Mouse (Mus musculus) embryo, embryonic 11 days (tissue): ENCODE results near the gene Calcb.
"Not testable (repeated sequence)": the region's sequence is repeated elsewhere in the genome, so short reads cannot be mapped to it uniquely, and the experiment has no call there.

Experiments used
- DNase-seq: peaks from one replicate; pipeline ENCODE4 v3.0.0-alpha.2; 2015

The Calcb gene

DNA sequence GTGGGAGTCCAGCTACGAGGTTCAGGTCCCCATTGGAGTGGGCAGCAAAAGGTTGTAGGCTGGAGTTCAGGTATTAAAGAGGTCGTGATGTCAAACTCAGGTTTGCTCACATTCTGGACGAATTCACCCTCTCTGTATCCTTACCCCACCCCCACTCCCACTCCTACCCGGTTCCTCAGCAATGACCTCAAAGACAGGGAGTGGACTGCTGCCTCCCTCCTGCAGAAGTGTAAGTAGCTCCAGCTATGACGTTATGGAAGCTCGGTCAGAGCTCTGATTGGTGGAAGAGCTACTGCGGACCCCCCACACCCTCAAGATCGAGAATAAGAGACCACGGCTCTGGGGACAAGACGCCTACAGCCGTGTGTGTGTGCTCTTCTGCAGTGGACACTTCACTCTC is at the start of gene Calcb:
TSS of gene Calcb (plus strand) at position 344 of the 400 bp plus-strand sequence.
- no peak for DNase-seq

DNA sequence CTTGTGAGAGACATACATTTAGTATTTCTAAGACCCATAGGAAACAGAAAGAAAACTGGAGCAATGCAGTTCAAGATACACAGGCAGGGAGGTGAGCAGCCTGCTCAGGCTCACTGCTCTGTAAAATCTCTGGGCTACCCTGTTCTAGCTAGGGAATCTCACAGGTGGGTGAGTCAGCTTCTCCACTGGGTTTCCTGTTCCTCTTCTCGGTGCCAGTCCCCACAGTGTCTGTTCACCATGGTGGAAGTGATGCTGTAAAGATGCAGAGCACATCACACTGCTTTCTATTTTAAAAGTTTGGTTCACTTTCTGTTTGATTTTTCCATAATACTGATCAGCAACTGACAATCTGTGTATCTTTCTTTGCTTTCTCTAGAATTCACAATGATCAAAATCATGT is 47.0 kb upstream of the Calcb start:
- DNase-seq, result no peak

DNA sequence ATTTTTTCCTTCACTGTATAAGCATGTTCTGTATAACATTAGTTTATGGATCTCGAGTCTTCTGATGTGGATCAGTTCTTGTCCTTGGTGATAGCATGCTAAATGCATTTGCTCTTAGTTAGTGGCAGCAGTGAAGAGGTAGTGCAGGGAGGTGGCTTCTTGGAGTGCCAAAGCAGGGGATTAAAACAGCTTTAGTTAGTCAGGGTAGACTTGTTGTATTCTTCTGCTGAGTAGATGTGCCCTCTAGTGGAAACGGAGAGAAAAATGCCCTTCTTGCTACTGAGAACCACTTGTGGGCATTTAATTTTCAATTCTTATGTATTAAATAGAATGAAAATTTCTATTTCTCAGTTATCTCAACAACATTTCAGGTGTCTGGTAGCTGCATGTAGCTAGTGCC is 45.7 kb upstream of the Calcb start:
- peak; percentile 29 for DNase-seq

DNA sequence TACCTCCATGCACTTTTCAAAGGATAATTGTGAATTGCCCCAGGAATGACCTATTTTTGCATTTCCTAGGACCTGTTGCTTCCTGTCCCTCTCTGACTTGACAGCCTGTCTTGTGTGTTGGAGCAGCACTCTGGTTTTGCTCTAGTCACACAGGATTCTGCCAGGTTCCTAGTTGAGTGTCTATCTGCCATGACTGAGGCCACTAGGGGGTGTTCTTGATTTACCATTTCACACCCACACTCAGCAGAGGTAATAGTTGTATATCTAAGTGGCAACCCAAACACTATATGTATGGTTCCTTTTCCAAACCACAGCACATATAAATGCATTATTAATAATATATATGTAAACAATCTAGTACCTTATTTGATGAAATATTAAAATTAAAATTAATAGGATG is 26.1 kb upstream of the Calcb start:
- DNase-seq, result peak; percentile 23

DNA sequence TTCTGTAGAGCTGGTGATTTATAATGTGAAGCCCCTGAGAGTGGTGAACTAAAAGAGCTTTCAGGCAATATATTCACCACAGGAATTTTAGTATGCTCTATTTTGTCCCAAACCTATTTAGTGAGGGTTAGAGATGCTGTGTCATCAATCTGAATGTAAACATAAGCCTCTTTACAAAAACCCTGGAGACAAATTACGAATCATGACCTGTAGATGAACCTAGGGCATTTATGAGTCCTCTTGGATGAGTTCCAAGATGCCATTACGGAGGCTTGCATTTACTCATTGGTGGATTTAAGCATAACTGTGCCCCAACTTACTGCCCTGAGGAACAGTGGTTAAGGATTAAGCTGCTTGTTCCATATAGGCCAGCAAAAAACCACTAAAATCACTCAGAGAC is 17.6 kb upstream of the Calcb start:
- DNase-seq, result no peak

DNA sequence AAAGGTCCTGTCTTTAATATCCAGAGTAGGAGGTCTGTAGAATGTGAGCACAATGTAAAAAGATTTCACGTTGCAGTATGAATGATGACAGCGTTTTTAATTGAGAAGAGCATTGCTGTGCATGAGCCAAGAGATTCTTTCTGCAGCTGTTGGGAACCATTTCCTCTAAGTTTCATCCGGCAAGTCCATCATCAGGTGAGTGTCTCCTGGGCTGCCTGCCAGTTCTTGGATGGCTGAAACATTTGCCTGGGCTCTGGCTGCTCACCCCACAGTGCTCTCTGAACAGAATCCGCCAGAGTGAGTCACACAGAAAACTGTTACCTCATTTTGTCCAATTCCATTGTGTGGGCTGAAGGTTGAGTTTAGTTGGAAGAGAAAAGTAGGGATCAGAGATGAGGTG is 11.7 kb upstream of the Calcb start:
- DNase-seq, result no peak

DNA sequence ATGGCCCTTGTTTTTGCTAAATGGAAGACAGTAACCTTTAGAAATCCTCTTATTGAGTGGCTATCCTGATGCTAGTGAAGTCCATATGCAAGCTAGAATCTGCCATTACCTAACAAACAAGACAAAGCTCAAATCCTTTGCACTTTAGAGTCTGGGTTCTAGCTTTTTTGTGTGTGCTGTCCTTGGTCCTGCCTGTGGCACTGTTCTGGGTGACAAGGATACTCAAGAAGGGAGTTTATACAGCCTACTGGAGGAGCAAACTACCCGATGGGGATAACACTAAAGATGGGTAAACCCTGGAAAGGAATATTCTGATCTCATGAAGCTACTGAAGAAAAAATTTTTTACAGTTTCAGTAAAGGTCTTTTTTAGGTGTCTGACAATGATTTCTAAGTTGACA is 11.0 kb upstream of the Calcb start:
- no peak for DNase-seq

DNA sequence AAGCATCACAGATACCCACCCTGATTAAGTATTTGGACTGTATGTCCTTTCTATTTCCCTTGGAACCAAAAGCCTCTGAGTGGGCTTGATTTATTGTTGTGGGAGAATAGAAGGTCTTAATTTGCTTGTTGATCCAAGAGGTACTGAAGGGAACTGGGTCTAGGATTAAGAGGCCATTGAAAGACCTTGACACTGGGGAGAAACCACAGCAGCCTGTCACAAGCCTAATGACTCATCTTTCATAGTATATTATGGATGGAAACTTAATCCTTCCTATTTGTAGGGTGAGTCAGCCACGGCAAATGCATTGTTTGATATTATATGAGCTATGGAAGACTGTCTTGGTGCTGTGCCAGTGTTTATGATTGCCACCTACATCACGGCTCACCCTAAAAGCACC is 8.0 kb upstream of the Calcb start:
- DNase-seq, result no peak

DNA sequence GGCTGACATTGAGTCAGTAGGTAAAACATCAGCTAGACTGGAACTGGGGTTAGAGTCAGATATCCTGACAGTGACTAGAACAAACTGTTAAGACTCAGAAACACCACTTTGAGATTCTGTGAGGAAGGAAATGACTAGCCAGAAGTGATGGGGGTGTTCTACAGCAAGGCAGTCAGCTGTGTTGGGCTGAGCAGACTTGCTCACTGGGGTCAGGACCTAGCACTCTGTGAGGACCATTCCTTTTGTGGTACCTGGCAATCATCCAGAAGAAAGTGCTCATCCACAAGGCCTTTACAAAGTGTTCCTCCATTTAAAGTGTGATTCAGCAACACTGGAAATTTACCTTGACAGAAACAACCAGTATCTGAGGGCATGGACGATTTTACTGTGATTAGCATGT is 5.9 kb upstream of the Calcb start:
- DNase-seq, result no peak

DNA sequence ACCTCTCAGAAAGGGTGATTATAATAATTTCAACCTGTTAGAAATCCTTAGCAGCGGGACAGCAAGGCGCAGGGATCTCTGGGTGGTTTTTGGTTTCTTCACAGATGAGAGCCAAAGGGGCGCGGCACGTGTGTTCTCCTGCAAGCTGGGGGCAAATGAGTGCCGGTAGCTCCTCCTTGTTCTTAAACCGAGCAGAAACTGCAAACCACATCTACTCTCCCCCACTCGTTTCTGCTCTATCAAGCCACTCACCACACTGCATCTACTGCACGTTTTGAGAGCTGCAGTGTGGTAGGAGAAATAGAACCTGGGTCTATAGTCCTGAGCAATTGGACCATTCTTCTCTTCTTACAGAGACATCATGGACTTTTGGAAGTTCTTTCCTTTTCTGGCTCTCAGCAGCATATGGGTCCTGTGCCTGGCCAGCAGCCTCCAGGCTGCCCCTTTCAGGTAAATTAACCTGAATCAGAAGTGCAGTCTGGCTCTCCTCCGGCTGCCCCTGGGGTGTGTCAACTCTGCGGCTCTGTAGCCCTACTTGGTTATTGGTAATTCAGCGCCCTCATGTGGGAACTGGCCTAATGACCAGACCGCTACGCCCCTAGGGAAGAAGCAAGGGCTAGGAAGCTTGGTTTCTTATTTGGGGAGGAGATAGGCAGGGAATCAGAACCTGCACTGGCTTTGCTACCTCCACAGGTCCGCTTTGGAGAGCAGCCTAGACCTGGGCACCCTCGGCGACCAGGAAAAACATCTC is 1.1 kb downstream of the Calcb start:
- DNase-seq, result peak; percentile 74

DNA sequence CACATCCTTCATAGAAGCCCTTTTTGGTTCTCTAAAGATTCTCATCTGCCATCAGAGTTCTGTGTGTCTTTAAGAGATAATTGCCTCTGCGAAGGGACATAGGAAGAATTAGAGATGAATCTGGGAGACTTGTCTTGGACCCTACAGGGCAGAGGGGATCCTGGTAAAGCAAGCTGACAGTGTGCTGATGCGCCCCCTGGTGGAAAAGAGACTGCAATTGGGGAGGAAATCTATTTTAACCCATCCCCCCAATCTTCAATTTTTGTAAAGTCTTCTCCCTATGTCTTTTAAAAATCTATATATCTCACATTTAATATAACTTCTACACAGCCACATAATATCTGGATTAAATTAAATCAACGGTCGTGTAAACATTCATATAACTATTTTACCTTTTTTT is 11.3 kb downstream of the Calcb start:
- DNase-seq, result not testable (repeated sequence)

DNA sequence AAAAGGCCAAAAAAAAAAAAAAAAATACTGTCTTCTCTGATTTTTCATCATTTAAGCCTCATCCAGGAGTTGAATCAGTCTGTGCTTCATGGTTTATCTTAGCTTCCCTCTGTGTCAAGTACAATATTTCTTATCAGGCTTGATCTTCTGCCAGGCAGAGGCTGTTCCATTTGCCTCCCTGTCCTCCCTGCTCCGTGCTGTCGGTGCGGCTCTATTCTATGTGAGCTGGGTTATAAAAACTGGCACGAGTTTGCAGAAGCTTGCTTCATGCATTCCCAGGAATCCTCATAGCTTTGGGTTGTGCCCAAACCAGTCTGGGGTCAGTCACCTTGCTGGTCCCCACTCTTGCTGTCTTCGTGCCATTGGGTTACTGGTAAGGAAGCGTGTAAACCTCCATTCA is 12.7 kb downstream of the Calcb start:
- no peak for DNase-seq

DNA sequence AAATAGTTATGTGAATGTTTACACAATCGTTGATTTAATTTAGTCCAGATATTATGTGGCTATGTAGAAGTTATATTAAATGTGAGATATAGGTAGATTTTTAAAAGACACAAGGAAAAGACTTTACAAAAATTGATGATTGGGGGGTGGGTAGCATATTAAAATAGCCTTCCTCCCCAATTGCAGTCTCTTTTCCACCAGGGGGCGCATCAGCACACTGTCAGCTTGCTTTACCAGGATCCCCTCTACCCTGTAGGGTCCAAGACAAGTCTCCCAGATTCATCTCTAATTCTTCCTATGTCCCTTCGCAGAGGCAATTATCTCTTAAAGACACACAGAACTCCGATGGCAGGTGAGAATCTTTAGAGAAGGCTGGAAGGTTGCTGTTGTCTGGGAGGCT is 13.3 kb downstream of the Calcb start:
- DNase-seq, result not testable (repeated sequence)

DNA sequence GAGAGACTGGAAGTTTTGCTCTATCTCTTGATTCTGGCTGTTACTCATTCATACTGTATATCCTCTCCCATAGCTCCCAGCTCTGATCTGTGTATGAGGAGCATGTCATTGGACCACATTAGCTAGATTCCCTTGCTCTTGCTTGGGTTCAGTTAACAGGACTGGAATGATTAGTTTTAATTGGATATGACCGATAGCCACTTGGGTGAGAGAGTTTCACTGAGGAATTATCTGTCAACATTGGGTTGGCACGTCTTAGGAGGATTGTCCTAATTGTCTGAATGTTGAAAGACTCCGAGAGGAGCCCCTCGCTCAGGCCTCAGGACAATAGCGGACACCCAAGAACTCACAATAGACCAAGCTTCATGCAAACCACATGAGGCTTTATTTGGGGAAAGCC is 17.8 kb downstream of the Calcb start:
- no peak for DNase-seq

DNA sequence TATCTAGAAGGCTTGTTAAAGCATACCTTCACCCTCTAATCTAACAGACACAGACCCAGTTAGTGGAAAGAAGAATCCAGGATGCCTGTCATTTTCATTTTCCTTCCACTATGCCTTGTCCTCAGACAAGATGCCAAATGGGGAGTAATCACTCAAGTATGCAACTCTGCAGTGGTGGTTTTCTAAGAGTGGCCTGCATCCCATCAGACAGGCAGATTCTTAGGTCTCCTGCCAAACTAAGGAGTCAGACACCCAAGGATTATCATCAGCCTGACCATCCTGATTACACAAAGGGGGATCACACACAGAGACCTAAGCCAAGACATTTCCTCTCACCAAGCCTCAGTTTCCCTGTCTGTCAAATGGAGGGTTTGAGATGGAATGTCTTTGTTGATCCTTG is 19.7 kb downstream of the Calcb start:
- DNase-seq, result no peak

DNA sequence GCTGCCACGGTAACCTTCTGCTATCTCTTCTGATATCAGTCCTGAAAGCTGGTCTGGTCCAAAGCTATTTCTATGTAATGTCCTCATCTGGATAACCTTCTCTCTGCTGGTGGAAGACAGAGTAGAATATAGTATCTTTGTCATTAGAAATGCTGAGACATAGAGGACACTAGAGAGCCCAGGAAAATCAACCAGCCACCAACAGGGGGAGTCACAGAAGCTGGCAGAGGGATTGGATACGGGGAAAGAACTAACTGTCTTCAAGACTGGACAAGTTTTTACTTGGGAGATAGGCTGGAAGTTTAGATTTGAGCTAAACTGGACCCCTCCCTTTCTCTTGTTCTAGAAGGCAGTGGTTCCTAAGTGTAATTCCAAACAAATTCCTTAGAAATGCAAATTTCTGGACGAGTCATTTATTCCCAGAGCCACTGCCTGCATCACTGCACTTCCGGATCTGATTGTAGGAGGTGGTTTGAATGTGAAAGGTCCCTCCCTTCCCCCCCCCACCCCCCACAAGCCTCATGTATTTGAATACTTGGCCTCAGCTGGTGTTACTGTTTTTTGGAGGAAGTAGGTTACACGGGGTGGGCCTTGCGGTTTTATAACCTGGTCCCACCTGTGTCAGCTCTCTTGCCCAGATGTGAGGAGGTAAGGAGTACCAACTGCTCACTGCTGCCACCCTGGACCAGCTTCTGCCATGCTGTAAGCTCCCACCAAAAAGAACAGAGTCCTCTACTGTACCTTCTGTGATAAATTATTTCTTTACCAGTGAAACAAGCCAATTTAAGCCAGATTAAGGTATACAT is 22.1 kb downstream of the Calcb start:
- DNase-seq, result peak; percentile 16

DNA sequence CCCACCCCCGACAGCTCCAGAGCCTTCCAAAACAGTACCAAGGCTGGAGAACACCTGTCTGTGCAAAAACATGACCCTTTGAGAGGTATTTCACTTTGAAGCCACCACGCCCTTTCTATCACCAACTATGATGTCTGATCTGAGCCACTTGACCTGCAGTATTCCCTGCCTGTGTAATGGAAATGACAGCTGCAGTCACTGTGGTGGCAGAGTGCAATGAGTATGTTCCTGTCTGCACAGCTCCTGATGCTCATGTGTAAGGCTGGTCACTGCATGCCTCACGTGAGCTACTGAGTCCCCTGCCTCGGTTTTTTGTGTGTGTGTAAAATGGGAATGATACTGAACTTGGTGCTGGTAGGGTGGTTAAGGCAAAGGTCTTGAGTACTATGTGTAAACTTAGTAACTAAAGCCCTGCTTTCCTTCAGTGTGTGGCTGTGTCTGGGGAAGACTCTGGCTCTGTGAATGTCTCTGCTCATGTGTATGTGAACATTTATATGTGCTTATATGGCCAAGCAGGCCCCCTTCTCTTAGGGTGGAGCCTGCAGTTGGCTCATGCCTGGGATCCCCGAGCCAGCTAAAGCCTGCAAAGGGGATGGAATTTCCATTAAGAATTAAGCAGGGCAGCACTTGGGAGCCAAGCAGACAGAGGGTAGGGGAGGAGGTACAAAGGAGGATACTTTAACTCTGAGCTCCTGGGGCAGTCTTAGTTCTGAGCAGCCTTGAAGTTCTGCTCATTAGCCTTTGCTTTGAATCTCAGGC is 24.8 kb downstream of the Calcb start, which contains the start of gene Insc:
TSS of gene Insc (plus strand) at position 673 of the 759 bp plus-strand sequence.
- DNase-seq, result no peak

DNA sequence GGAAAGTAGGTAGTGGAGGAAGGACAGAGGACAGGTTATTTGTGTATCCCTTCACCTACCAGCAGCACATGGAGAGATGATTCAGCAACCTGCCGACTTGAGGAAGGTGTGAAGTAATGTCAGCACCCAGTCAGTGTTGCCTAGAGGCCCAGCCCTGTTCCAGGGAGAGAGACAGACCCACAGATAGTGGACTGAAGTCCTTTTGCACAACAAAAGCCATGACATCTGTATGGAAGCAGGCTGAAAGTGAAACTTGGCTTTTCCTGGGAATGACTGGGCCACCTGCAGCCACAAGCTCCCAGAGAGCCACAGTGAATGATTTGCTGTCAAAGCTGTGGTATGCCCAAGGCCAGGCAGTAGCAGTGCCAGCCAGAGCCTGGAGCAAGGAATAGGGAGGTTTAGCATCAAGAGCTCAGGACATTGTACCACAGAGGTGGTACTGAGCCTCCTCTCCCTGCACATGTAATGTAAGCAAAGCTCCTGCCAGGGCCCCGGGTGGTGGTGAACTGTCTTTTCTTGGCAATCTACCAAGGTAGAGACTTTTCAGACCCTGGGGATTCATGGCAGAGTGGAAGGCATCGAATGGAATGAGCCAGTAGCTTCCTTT is 26.3 kb downstream of the Calcb start:
- DNase-seq, result no peak

DNA sequence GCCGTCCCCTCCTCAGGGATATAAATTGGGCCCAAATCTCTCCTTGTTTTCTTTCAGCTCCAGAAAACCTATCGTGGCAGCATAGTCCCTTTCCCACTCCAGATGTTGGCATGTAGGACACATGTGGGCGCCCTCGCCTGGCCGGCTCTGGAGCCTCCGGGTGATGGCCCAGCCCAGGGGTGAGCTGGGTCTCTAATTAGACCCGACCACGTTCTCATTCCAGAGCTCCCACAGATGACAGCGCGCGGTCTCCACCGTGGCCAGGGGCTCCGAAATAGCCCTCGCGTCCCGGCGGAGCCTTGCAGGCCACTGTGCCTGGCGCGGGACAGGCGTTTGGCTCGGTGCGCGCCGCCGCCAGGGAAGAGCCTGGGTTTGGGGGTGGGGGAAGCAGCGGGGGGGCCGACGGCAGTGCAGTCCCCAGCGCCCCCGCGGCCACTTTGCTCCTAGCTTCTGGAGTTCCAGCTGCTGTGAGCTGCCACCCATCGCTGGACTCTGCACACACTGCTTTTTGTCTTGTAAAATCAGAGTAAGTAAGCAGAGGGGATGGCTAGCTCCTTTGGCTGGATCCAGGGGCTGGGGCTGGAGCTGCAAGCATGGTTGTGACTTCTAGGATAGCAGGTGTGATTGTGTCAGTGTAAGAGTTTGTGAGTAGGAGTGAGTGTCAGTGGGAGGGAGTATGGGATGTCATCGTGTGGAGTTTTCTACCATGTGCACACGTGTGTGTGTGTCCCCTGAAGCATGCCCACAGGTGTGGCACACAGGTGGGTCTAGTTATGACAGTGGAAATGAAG is 27.2 kb downstream of the Calcb start:
- peak; percentile 64 for DNase-seq

DNA sequence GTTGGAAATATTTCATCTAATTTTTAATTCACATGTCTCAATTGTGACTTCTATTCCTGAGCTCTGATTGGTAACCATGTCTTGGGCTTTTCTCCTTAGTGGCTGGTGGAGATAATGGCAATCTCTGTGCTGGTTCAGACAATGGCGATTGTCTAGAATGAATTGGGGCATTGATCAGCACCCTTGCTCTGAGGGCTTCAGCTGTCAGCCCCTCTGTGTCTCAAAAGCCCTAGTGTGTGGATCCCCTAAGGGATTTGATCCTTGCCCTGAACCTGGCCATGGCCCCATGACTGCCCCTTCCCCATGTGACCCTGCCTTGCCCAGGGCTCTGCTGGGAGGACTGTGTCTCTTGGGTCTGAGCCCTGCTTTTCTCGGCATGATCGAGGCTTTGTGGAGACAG is 29.2 kb downstream of the Calcb start:
- DNase-seq, result peak; percentile 11

DNA sequence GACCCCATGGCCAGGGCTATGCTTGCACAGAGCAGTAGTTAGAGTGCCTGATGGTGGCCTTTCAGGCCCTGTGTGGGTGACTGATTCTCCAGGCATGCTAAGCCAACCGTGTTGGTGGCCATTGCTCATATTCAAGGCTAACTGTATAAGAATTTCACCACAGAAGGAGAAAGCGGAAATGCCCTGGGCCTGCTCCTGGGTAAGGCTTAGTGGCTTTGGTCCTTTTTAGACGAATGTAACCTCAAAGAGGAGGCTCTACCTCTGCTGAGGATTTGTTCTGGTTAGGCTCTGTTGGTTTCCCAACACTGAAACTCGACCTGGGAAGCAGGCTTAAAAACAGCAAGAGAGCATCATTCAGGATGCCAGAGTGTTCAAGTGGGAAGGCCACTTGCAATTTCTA is 29.8 kb downstream of the Calcb start:
- no peak for DNase-seq

DNA sequence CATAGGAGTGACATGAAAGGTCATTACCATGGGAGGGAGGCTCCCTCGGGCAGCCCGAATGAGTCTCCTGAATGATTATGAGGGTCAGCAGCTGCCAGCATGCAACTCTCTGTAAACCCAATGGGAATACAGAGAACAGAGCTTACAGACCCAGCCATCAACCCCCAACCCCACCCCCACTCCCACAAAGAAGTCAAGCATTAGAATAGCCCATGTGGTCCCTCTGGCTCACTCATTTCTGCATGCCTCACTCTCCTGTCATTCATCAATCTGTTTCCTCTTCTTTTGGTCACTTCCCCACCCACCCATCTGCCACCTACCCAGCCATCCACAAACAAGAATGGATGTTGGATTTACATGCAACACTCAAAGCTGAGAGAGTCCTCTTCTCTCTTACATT is 35.0 kb downstream of the Calcb start:
- DNase-seq, result peak; percentile 16
